Mouse (Mus musculus) stomach, postnatal 0 days (tissue): ENCODE measurements at regions not wholly inside any gene's neighbourhood (a gene's known extent, or its start where the extent isn't known, plus 50 kb on each side); places are given as distances from the start of the nearest gene placed in this dataset.

Experiments used
- ATAC-seq: fragments of 200-750 bp; cut with Nextera tagmentation; 2 replicates; pipeline ENCODE4 v1.8.0; 2017; ENCODE audit not compliant: low FRiP score, low TSS enrichment
- DNase-seq: peaks from one replicate; pipeline ENCODE4 v3.0.0-alpha.2; 2016; ENCODE audit warnings: low spot score
- H3K27ac ChIP-seq: fragments of 300-500 bp; sonication (generic); replicated peaks from 2 replicates; pipeline ENCODE4 v1.5.1; 2014; ENCODE audit warnings: mild to moderate bottlenecking, control low read depth
- H3K27me3 ChIP-seq: fragments of 300-500 bp; sonication (generic); 2 replicates; pipeline ENCODE4 v1.6.1; 2014; ENCODE audit warnings: low read length; ENCODE audit not compliant: control insufficient read depth, insufficient read depth
- H3K36me3 ChIP-seq: fragments of 300-500 bp; sonication (generic); 2 replicates; pipeline ENCODE4 v1.6.1; 2014; ENCODE audit warnings: low read length, mixed read lengths; ENCODE audit not compliant: control insufficient read depth, insufficient read depth
- H3K4me1 ChIP-seq: fragments of 300-500 bp; sonication (generic); replicated peaks from 2 replicates; pipeline ENCODE4 v1.6.1; 2014; ENCODE audit warnings: antibody characterized with exemption; ENCODE audit not compliant: control insufficient read depth, insufficient read depth
- H3K4me2 ChIP-seq: fragments of 300-500 bp; sonication (generic); replicated peaks from 2 replicates; pipeline ENCODE4 v1.6.1; 2014; ENCODE audit warnings: low read depth, mild to moderate bottlenecking, control low read depth, moderate library complexity
- H3K4me3 ChIP-seq: fragments of 300-500 bp; sonication (generic); 2 replicates; pipeline ENCODE4 v1.5.1; 2014; ENCODE audit warnings: low read depth, low read length, control low read depth
- H3K9ac ChIP-seq: fragments of 300-500 bp; sonication (generic); 2 replicates; pipeline ENCODE4 v1.6.1; 2014; ENCODE audit warnings: mild to moderate bottlenecking, low read length, control low read depth, mixed read lengths
- H3K9me3 ChIP-seq: fragments of 300-500 bp; sonication (generic); 2 replicates; pipeline ENCODE4 v1.6.1; 2016; ENCODE audit warnings: low read length; ENCODE audit not compliant: control insufficient read depth
- CTCF ChIP-seq: IDR thresholded peaks from 2 replicates; pipeline ENCODE4 v1.5.1; 2016; ENCODE audit warnings: antibody characterized with exemption, low read depth, mild to moderate bottlenecking, moderate library complexity
- EP300 ChIP-seq: optimal IDR thresholded peaks from 2 replicates; pipeline ENCODE3; 2016; ENCODE audit warnings: antibody characterized with exemption
- WGBS: fragments of 180-500 bp; shearing (Covaris S2); extraction: QIAGEN DNeasy Blood & Tissue Kit; methylation state at CpG from one replicate; pipeline ENCODE4 v1.1.7; 2014; 5-methylcytosine and 5-hydroxymethylcytosine counted together

GRCm38 (mm10) chr8:23511264-23511663 is 1100.1 kb downstream of the Mrps31 start:
- H3K4me1 ChIP-seq: peaks cover 5% of the 10 kb centered on the region; the same call in 1 of the 2 replicates
- no peak overlapping the region for H3K4me2 ChIP-seq
- no peaks in the 10 kb centered on the region for H3K27me3 ChIP-seq
- H3K4me3 ChIP-seq: no peak overlapping the region
- H3K9ac ChIP-seq: no peak overlapping the region
- WGBS: 36% methylated on average over 1 of the region's 1 CpGs
- H3K36me3 ChIP-seq: no peaks in the 10 kb centered on the region
- DNase-seq (no peak), ATAC-seq (peak; percentile 53; the same call in 1 of the 2 replicates)
- no peak overlapping the region for H3K27ac ChIP-seq
- TF ChIP-seq EP300: no peak
- TF ChIP-seq CTCF: no peak
- no peaks in the 10 kb centered on the region for H3K9me3 ChIP-seq

- DNase-seq (no peak), ATAC-seq (0 out of 2 replicates have a peak, but pooled peaks have one; percentile 29)
- no peak overlapping the region for H3K4me2 ChIP-seq
- H3K9ac ChIP-seq: no peak overlapping the region
- H3K27me3 ChIP-seq: no peaks in the 10 kb centered on the region
- H3K9me3 ChIP-seq: no peaks in the 10 kb centered on the region
- H3K4me3 ChIP-seq: no peak overlapping the region
- peaks cover 5% of the 10 kb centered on the region; the same call in 1 of the 2 replicates for H3K4me1 ChIP-seq
- WGBS: 74% methylated on average over 6 of the region's 6 CpGs
- 0 out of 2 replicates have a peak overlapping the region, but pooled peaks have one; percentile 24 for H3K27ac ChIP-seq
- no peak for TF ChIP-seq CTCF
- TF ChIP-seq EP300: no peak
- no peaks in the 10 kb centered on the region for H3K36me3 ChIP-seq
Measured at GRCm38 (mm10) chr8:23511792-23512191, 1100.6 kb downstream of the Mrps31 start.

- no peak overlapping the region for H3K9ac ChIP-seq
- H3K9me3 ChIP-seq: no peaks in the 10 kb centered on the region
- 51% methylated on average over 2 of the region's 2 CpGs for WGBS
- no peak for DNase-seq
- H3K4me1 ChIP-seq: peaks cover 1% of the 10 kb centered on the region; the same call in 1 of the 2 replicates
- no peak overlapping the region for H3K4me2 ChIP-seq
- H3K36me3 ChIP-seq: no peaks in the 10 kb centered on the region
- H3K27ac ChIP-seq: peak overlapping the region; percentile 73; the same call in 1 of the 2 replicates
- 0 out of 2 replicates have a peak, but pooled peaks have one; percentile 40 for ATAC-seq
- TF ChIP-seq CTCF (no peak), EP300 (no peak)
- no peaks in the 10 kb centered on the region for H3K27me3 ChIP-seq
- H3K4me3 ChIP-seq: no peak overlapping the region
Measured at GRCm38 (mm10) chr8:23516469-23516868, 1105.3 kb downstream of the Mrps31 start.

- Histone ChIP-seq H3K9ac (no peak overlapping the region), H3K4me1 (no peaks in the 10 kb centered on the region)
Measured at GRCm38 (mm10) chr8:23531551-23532142, 1120.5 kb downstream of the Mrps31 start.

DNA sequence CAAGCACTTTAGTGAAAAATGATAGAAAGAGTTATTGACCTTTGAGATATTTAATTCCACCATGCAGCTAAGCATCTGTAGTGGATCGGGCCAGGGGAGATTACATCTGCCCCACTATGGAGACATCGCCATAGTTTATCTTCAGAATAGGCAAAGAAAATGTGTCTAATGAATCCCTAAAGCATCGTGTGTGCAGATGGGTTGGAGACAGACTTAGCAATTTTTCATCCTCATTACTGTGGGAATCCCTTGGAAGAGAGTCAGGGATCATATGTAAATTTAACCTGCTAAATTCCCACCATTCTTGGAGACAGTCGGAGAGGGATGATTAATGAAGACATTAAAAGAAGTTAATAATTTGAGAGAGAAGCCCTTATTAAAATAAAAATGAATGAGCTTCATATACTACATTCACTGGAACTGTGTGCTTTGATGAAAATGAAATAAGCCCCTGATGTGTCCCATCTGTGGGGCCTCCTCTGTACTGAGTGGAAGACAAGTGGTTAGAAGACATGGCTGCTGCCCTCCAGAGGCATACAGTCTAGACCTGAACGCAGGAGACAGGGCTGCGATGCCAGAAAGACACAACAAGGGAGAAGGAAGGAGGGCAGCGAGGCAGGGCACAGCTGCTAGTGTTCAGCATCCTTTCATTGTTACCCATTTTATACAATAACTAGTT is 1126.7 kb downstream of the Mrps31 start:
- no peaks in the 10 kb centered on the region for H3K36me3 ChIP-seq
- 64% methylated on average over 7 of the region's 7 CpGs for WGBS
- DNase-seq (no peak), ATAC-seq (no peak)
- TF ChIP-seq CTCF (no peak), EP300 (no peak)
- H3K9me3 ChIP-seq: no peaks in the 10 kb centered on the region
- no peak overlapping the region for H3K4me3 ChIP-seq
- H3K27ac ChIP-seq: no peak overlapping the region
- H3K4me2 ChIP-seq: no peak overlapping the region
- no peaks in the 10 kb centered on the region for H3K27me3 ChIP-seq
- H3K4me1 ChIP-seq: no peaks in the 10 kb centered on the region
- no peak overlapping the region for H3K9ac ChIP-seq

More at GRCm38 (mm10) chr8:23531551-23532142, 1120.5 kb downstream of the Mrps31 start:
- 40% methylated on average over 10 of the region's 10 CpGs for WGBS
- Histone ChIP-seq H3K36me3 (no peaks in the 10 kb centered on the region), H3K4me3 (no peak overlapping the region), H3K27me3 (no peaks in the 10 kb centered on the region), H3K9me3 (no peaks in the 10 kb centered on the region), H3K4me2 (no peak overlapping the region), H3K27ac (no peak overlapping the region)
- DNase-seq (peak; percentile 49), ATAC-seq (no peak)
- TF ChIP-seq CTCF (peak; percentile 85), EP300 (no peak)
